Mouse (Mus musculus): Measurements from ENCODE around the gene Clba1.

- TF ChIP-seq CTCF (IDR thresholded peaks at IDR 0.05; ENCODE audit: insufficient read depth, low read depth, low read length): no peak
- no peak for TF ChIP-seq POLR2A (IDR thresholded peaks at IDR 0.05; ENCODE audit: insufficient read depth, low read depth, low read length)
These were observed 44.5 kb downstream of the Clba1 start for GRCm38 (mm10) chr12:112853050-112853729.

All from olfactory bulb, adult 2 months (tissue).